Mouse (Mus musculus): ENCODE results near the gene Fgf11.

DNA sequence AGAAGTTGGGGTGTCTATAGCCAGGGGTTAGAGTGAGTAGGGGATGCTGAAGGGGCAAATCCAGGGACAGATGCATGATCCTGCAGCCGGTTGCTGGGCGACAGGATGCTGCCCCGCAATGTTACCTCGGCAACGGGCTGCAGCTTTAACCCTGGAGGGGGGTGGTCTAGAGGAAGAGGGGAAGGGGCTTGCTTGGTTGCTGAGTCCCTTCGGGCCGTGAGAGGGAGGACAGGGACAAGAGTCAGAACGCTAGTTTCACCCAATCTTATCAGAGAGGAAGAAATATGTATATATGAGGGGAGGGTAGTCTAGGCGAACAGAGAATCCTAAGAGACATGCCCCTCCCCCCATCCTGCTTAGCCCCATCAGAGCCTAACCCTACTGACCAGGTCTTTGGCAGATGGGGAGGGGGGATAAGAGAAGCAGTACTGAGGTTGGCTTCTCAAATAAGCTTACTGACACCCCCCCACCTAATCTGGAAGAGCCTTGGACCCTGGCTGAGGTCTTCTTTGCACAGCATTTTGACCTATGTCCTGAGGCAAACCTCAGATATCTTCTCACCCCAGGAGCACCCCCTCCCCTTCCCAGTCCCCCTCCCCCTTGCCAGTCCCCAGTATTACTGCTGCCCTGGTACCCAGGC lies 33.8 kb upstream of the Fgf11 start:
- TF ChIP-seq EP300 (IDR thresholded peaks at IDR 0.05; ENCODE audit: low read depth) (no peak), CTCF (IDR thresholded peaks at IDR 0.05; ENCODE audit: low read depth) (no peak)
